Mouse (Mus musculus) common myeloid progenitor, adult 5-6 weeks (primary cell): ENCODE results near the gene Cdca4. TPM values are rescaled to one million over a fixed set of nuclear protein-coding genes. Genes with fewer than 3 reads are reported as not detected.

Experiments
- ATAC-seq: replicated peaks from 2 replicates; pipeline ENCODE4 v1.8.0; 2016; ENCODE audit warnings: low read depth, mild to moderate bottlenecking, moderate TSS enrichment, inconsistent platforms; ENCODE audit not compliant: poor library complexity, severe bottlenecking
- total RNA-seq: library from RNA; stranded (forward); fragments of 200-1000, 187-1606 nt; gene quantifications from 2 replicates; pipeline ENCODE4 v1.2.3, GENCODE M21; 2017

Cdca4 gene
- total RNA-seq, 1 experiment from 2014 or later = 64.7 TPM

- no peak for ATAC-seq
Measured at GRCm38 (mm10) chr12:112802917-112803316, 26.3 kb downstream of the Cdca4 start.

GRCm38 (mm10) chr12:112801864-112802846 is 27.1 kb downstream of the Cdca4 start, which contains the start of gene Ahnak2:
Ahnak2 (minus strand) TSS chr12:112802657.
- 0 out of 2 replicates have a peak, but pooled peaks have one; percentile 5 for ATAC-seq

- peak; percentile 66 for ATAC-seq
Measured at GRCm38 (mm10) chr12:112800476-112800875, 28.7 kb downstream of the Cdca4 start.

- no peak for ATAC-seq
Measured at GRCm38 (mm10) chr12:112799237-112799970, 29.8 kb downstream of the Cdca4 start.

GRCm38 (mm10) chr12:112798716-112799115 is 30.5 kb downstream of the Cdca4 start:
- ATAC-seq = no peak

- no peak for ATAC-seq
Measured at GRCm38 (mm10) chr12:112798332-112798681, 30.9 kb downstream of the Cdca4 start.

GRCm38 (mm10) chr12:112797672-112798331 is 31.4 kb downstream of the Cdca4 start:
- ATAC-seq = no peak

GRCm38 (mm10) chr12:112796551-112797510 is 32.4 kb downstream of the Cdca4 start:
- no peak for ATAC-seq

GRCm38 (mm10) chr12:112795466-112796104 is 33.6 kb downstream of the Cdca4 start:
- no peak for ATAC-seq

- ATAC-seq = no peak
Measured at GRCm38 (mm10) chr12:112794998-112795397, 34.2 kb downstream of the Cdca4 start.

- ATAC-seq = 0 out of 2 replicates have a peak, but pooled peaks have one; percentile 3
Measured at GRCm38 (mm10) chr12:112794356-112794816, 34.8 kb downstream of the Cdca4 start.

- peak; percentile 61 for ATAC-seq
Measured at GRCm38 (mm10) chr12:112793601-112794355, 35.4 kb downstream of the Cdca4 start.

GRCm38 (mm10) chr12:112791026-112791425 is 38.2 kb downstream of the Cdca4 start:
- ATAC-seq = no peak

GRCm38 (mm10) chr12:112774481-112774880 is 54.7 kb downstream of the Cdca4 start:
- no peak for ATAC-seq

- ATAC-seq = no peak
Measured at GRCm38 (mm10) chr12:112774026-112774425, 55.2 kb downstream of the Cdca4 start.

- ATAC-seq = no peak
Measured at GRCm38 (mm10) chr12:112773366-112773765, 55.9 kb downstream of the Cdca4 start.

GRCm38 (mm10) chr12:112772306-112772705 is 56.9 kb downstream of the Cdca4 start:
- no peak for ATAC-seq

GRCm38 (mm10) chr12:112770396-112770795 is 58.8 kb downstream of the Cdca4 start:
- ATAC-seq = no peak
